Mouse (Mus musculus): Measurements from ENCODE around the gene Aco1.

DNA sequence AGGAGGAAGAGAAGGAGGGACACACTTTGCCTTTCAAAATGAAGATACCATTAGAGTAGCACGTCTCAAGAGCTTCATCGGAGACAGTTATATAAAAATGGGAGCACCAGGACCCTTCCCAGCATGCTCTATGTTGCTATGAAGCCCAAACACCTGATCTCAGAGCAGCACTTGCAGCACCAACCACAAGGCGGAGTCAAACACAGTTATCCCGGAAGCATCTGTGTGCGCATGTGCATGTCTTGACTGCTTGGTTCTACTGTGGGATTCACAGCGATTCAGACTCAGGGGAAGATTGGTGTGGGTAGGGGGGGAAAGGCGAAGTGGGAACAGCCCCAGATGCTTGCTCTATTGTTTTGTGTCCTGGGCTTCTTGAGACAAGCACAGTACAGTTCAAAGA, 75.5 kb downstream of the Aco1 start:
- TF ChIP-seq CTCF (IDR thresholded peaks at IDR 0.05; ENCODE audit: borderline replicate concordance, insufficient read depth, low read depth, low read length), result no peak; the same call in 1 of the 2 replicates
- TF ChIP-seq POLR2A (IDR thresholded peaks at IDR 0.05; ENCODE audit: borderline replicate concordance, insufficient read depth, low read length), result no peak
